Mouse (Mus musculus) left cerebral cortex, postnatal 36 days (tissue): ENCODE measurements at regions not wholly inside any gene's neighbourhood (a gene's known extent, or its start where the extent isn't known, plus 50 kb on each side); places are given as distances from the start of the nearest gene placed in this dataset.

Experiments
- DNase-seq, 2 experiments: peaks; one replicate each; pipeline ENCODE4 v3.0.0; 2021 to 2022; ENCODE audit warnings: low spot score in 2 of 2, mixed read lengths in 1 of 2
- intact Hi-C: fragments of 180-260 bp; cut with DNase I; formaldehyde crosslinking; loops from one replicate; pipeline ENCODE4 v1.15.1; 2025

GRCm38 (mm10) chr1:90710566-90710965 lies 107.8 kb downstream of the Cops8 start:
- DNase-seq: no peak
- intact Hi-C loops: no loop called here

DNA sequence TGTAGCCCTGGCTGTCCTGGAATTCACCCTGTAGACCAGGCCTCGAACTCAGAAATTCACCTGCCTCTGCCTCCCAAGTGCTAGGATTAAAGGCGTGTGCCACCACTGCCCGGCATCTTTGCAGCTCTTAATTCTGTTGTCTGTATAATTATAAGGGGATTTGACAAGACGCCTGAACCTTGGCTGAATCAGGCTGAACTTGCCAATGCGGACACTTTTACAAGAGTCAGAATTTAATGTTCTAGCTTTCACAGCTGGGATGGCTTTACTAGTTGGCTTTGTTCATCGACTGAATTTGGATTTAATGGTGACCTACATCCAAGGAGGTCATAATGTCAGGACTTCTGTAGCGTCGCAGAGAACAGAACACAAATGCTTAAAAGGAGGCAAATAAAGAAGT lies 108.3 kb downstream of the Cops8 start:
- intact Hi-C loops: no loop called here
- DNase-seq: no peak
